Mouse (Mus musculus) small intestine, adult 2 months (tissue): ENCODE data around the gene Mapk13. TPM values are rescaled to one million over a fixed set of nuclear protein-coding genes. Genes with fewer than 3 reads are reported as not detected.

Experiments used
- H3K27ac ChIP-seq: fragments of 200-500 bp; 2 replicates; pipeline ENCODE4 v1.5.1; 2012; ENCODE audit warnings: low read depth, low read length, control low read depth, inconsistent platforms; ENCODE audit not compliant: insufficient read depth
- H3K27me3 ChIP-seq: fragments of 200-500 bp; 2 replicates; pipeline ENCODE4 v1.6.1; 2012; ENCODE audit warnings: mild to moderate bottlenecking, moderate library complexity, low read length, inconsistent platforms; ENCODE audit not compliant: control insufficient read depth, insufficient read depth
- H3K36me3 ChIP-seq: fragments of 200-500 bp; 2 replicates; pipeline ENCODE4 v1.6.1; 2012; ENCODE audit warnings: mild to moderate bottlenecking, low read length, control low read depth, inconsistent platforms; ENCODE audit not compliant: control insufficient read depth, insufficient read depth
- H3K4me1 ChIP-seq: fragments of 200-500 bp; 2 replicates; pipeline ENCODE4 v1.6.1; 2012; ENCODE audit warnings: low read length, inconsistent platforms, mixed read lengths; ENCODE audit not compliant: control insufficient read depth, insufficient read depth, insufficient read length
- H3K4me3 ChIP-seq: fragments of 200-500 bp; 2 replicates; pipeline ENCODE4 v1.5.1; 2012; ENCODE audit warnings: low read depth, mild to moderate bottlenecking, control low read depth, inconsistent platforms, low read length, moderate library complexity
- CTCF ChIP-seq: fragments of 200-500 bp; IDR thresholded peaks from 2 replicates; pipeline ENCODE4 v1.5.1; 2012; ENCODE audit warnings: low read depth, mild to moderate bottlenecking, control low read depth, inconsistent platforms, low read length, moderate library complexity, mixed read lengths; ENCODE audit not compliant: insufficient replicate concordance, insufficient read length; ENCODE audit errors: extremely low read depth
- POLR2A ChIP-seq: fragments of 200-500 bp; IDR thresholded peaks from 2 replicates; pipeline ENCODE4 v1.6.1; 2012; ENCODE audit warnings: low read depth, mild to moderate bottlenecking, control low read depth, inconsistent platforms, low read length, moderate library complexity
- WGBS: fragments of 180-500 bp; shearing (Covaris S2); methylation state at CpG from one replicate; pipeline ENCODE4 v1.1.7; 2018; 5-methylcytosine and 5-hydroxymethylcytosine counted together
- polyA plus RNA-seq: library from polyadenylated mRNA; depleted of rRNA; stranded (reverse); fragments of >200 nt; gene quantifications from 2 replicates; pipeline ENCODE4 v1.2.3, GENCODE M21; 2012; rRNA removed

The Mapk13 gene
- polyA plus RNA-seq, 1 experiment, result 266 TPM

DNA sequence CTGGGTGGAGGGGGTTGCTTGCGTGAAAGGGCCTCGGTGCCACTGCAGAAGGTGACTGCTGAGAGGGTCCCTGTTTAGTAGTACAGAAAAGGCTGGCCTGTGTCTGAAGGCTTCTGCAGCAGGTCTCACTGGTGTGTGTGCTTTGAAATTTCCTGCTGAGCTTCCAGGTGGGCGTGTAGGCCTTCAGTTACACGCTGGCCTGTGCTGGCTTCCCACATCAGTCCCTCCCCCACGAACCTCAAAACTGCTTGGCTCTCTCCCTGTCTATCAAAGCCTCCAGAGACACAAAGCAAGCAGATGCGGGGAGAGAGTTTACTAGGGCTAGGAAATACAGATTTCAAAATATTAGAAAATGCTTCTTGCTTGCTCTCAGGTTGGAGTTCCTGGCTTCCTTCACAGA is 55.8 kb downstream of the Mapk13 start:
- 56% methylated on average over 6 of the region's 6 CpGs for WGBS
- Histone ChIP-seq H3K27me3 (no peaks in the 10 kb centered on the region), H3K36me3 (peaks cover 79% of the 10 kb centered on the region), H3K4me1 (peaks cover 51% of the 10 kb centered on the region), H3K27ac (peak overlapping the region; percentile 86), H3K4me3 (no peak overlapping the region)
- no peak for TF ChIP-seq POLR2A

DNA sequence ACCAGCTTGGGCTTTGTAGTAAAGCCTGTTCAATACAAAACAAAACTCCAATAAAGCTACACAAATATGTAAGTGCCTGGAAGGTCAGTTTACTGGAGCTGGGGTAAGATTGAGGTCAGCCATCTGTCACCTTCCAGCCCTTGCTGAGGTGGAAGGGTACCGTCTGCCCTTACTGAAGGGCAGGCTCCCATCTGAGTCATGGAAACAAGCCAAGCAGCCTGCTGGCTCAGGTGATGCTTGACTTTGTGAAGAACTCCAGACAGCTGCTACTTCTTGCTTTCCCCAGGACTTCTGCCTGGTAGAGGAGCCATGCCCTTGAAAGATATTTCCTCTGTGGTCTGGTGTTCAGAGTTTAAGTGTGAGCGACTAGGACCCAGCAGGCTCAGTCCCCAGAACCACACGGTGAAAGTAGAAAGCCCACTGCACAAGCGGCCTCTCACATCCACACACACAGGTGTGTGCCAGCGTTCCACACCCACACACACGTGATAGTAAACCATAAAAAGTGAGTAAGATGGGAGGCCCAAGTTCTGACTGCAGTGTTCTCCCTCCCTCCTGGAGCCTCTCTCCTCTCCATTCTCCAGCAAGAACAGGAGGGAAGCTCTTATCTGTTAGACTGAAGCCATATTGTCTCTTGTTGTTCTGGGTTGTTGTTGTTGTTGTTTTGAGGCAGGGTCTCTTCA is 56.4 kb downstream of the Mapk13 start:
- Histone ChIP-seq H3K4me3 (no peak overlapping the region), H3K27me3 (no peaks in the 10 kb centered on the region), H3K27ac (peak overlapping the region; percentile 86), H3K4me1 (peaks cover 51% of the 10 kb centered on the region), H3K36me3 (peaks cover 79% of the 10 kb centered on the region)
- TF ChIP-seq POLR2A (no peak), CTCF (no peak)
- 34% methylated on average over 6 of the region's 6 CpGs for WGBS

DNA sequence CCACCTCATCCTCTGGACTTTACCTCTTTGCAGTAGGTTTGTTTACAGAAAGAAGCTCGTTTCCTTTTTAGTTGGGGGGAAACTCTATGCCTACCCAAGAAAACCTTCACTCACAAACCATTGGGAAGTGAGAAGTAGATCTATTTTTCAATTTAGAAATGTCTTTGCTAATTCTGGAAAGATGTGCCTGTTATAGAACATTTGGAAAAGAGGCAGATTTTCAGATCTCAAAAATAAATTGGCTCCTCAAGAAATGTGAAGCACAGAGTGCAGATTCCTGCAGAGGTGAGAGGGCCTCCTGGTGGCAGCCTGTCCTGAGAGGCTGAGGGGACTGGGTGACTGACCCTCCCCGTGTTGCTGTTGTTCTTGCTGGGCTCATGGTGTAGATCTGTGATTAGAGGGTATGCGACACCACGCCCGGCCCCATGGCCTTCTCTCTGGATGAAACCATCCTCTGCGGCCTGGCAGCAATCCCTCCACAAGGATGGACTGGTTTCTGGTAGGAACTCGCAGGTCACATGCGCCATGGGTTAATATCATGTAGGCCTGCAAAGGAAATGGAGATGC is 58.7 kb downstream of the Mapk13 start:
- Histone ChIP-seq H3K36me3 (peaks cover 79% of the 10 kb centered on the region), H3K27ac (no peak overlapping the region), H3K27me3 (no peaks in the 10 kb centered on the region), H3K4me3 (no peak overlapping the region), H3K4me1 (peaks cover 48% of the 10 kb centered on the region)
- no peak for TF ChIP-seq POLR2A
- no peak for TF ChIP-seq CTCF
- 81% methylated on average over 8 of the region's 8 CpGs for WGBS

DNA sequence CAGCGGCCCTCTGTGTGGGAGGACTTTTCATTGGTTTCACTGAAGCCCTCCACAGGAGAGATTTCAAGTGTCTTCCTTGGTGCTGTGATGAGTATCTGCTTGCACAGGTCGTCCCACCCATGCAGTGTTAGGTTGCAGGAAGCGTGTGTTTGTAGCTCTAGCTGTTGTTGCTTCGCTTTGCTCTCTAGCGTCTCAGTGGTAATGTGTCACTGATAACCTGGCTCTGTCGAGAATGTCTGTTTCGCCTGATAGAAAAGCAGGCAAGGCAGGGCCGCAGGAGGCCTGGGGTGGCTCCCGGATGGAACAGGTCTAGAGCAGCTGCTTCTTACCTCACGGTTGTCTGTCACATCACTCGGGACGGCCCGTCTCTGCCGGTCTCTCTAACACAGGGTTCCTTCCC is 60.0 kb downstream of the Mapk13 start:
- Histone ChIP-seq H3K27ac (no peak overlapping the region), H3K4me3 (no peak overlapping the region), H3K27me3 (no peaks in the 10 kb centered on the region), H3K36me3 (peaks cover 72% of the 10 kb centered on the region), H3K4me1 (peaks cover 34% of the 10 kb centered on the region; the same call in 1 of the 2 replicates)
- no peak for TF ChIP-seq POLR2A
- no peak for TF ChIP-seq CTCF
- WGBS, result 90% methylated on average over 14 of the region's 14 CpGs

Other genes starting within 250 kb of the Mapk13 start
- not detected in 2 replicates for gene Armc12, start 238.5 kb upstream of the Mapk13 start, polyA plus RNA-seq
- gene Clpsl2, start 219.9 kb upstream of the Mapk13 start, polyA plus RNA-seq, result not detected in 2 replicates
- 1,332 and 30,405 TPM in 2 replicates for gene Clps, start 208.5 kb upstream of the Mapk13 start, polyA plus RNA-seq
- gene Lhfpl5, start 193.7 kb upstream of the Mapk13 start, polyA plus RNA-seq, result 0.66 and 1.0 TPM in 2 replicates
- gene Srpk1, start 146.6 kb upstream of the Mapk13 start, polyA plus RNA-seq, result 10.1 and 19.7 TPM in 2 replicates
- gene Slc26a8, start 79.1 kb upstream of the Mapk13 start, polyA plus RNA-seq, result 0.08 and 0.14 TPM in 2 replicates
- 30.8 and 47.8 TPM in 2 replicates for gene Mapk14, start 78.0 kb upstream of the Mapk13 start, polyA plus RNA-seq
- 0.19 and 0.55 TPM in 2 replicates for gene AC170998.1, start 43.2 kb upstream of the Mapk13 start, polyA plus RNA-seq
- 39.3 and 109 TPM in 2 replicates for gene Brpf3, start 31.8 kb downstream of the Mapk13 start, polyA plus RNA-seq
- 0.46 and 0.77 TPM in 2 replicates for gene Pnpla1, start 89.1 kb downstream of the Mapk13 start, polyA plus RNA-seq
- 26.9 and 94.4 TPM in 2 replicates for gene 4930539E08Rik, start 146.0 kb downstream of the Mapk13 start, polyA plus RNA-seq
- gene Pxt1, start 174.5 kb downstream of the Mapk13 start, polyA plus RNA-seq, result 0.22 TPM in 1 of 2 replicates, not detected in the other
- 12.7 and 36.3 TPM in 2 replicates for gene Kctd20, start 182.7 kb downstream of the Mapk13 start, polyA plus RNA-seq
- 35.5 and 105 TPM in 2 replicates for gene Stk38, start 238.7 kb downstream of the Mapk13 start, polyA plus RNA-seq